Mouse (Mus musculus) spleen, embryonic (tissue): ENCODE measurements around the gene Inpp5f.

Source experiments
- CTCF ChIA-PET: fragments of 350-600 bp; sonication (Branson Sonifier 250); formaldehyde crosslinking; loops from one replicate; lab custom pipeline; 2022; lab: Charles Lee

The Inpp5f gene

GRCm38 (mm10) chr7:128728738-128729137 is 117.6 kb downstream of the Inpp5f start:
- CTCF ChIA-PET: no interaction called here

- CTCF ChIA-PET: no interaction called here
Observed at GRCm38 (mm10) chr7:128731585-128731984, 120.5 kb downstream of the Inpp5f start.

GRCm38 (mm10) chr7:128738041-128738440 is 126.9 kb downstream of the Inpp5f start:
- CTCF ChIA-PET: interaction anchor here (1.3 kb wide), 1 partner anchor 13 kb away, joined by 3 read pairs; no protein-coding TSS in a partner anchor

- CTCF ChIA-PET: interaction anchor here (1.4 kb wide), 1 partner anchor 14 kb away, joined by 3 read pairs; no protein-coding TSS in a partner anchor
Observed at GRCm38 (mm10) chr7:128739116-128739461, 128.0 kb downstream of the Inpp5f start.

GRCm38 (mm10) chr7:128739462-128740277 is 128.5 kb downstream of the Inpp5f start:
- CTCF ChIA-PET: interaction anchor here (1.4 kb wide), 1 partner anchor 14 kb away, joined by 3 read pairs; no protein-coding TSS in a partner anchor

- CTCF ChIA-PET: interaction anchor here (0.5 to 1.4 kb wide), 2 partner anchors 15 to 273 kb away, joined by 3 to 6 read pairs; no protein-coding TSS in a partner anchor
Observed at GRCm38 (mm10) chr7:128740334-128740733, 129.2 kb downstream of the Inpp5f start, which contains the start of gene Mcmbp. TSS of gene Mcmbp (minus strand) at chr7:128740495.

- CTCF ChIA-PET: interaction anchor here (0.7 kb wide), 1 partner anchor 15 kb away, joined by 3 read pairs; no protein-coding TSS in a partner anchor
Observed at GRCm38 (mm10) chr7:128743898-128744297, 132.8 kb downstream of the Inpp5f start.

- CTCF ChIA-PET: no interaction called here
Observed at GRCm38 (mm10) chr7:128744684-128745485, 133.8 kb downstream of the Inpp5f start, which contains the start of gene Sec23ip. TSS of gene Sec23ip (plus strand) at chr7:128744943.
